Mouse (Mus musculus) testis, adult 2 months (tissue): ENCODE measurements around the gene Dzank1.

ENCODE experiments used
- CTCF ChIP-seq: fragments of 200-500 bp; IDR thresholded peaks from 2 replicates; pipeline ENCODE4 v1.5.1; 2012; ENCODE audit warnings: low read depth, mild to moderate bottlenecking, inconsistent platforms, low read length, moderate library complexity; ENCODE audit not compliant: control insufficient read depth, insufficient read depth, insufficient replicate concordance
- POLR2A ChIP-seq: fragments of 200-500 bp; IDR thresholded peaks from 2 replicates; pipeline ENCODE4 v1.6.1; 2012; ENCODE audit warnings: low read depth, mild to moderate bottlenecking, inconsistent platforms, low read length, moderate library complexity; ENCODE audit not compliant: control insufficient read depth

DNA sequence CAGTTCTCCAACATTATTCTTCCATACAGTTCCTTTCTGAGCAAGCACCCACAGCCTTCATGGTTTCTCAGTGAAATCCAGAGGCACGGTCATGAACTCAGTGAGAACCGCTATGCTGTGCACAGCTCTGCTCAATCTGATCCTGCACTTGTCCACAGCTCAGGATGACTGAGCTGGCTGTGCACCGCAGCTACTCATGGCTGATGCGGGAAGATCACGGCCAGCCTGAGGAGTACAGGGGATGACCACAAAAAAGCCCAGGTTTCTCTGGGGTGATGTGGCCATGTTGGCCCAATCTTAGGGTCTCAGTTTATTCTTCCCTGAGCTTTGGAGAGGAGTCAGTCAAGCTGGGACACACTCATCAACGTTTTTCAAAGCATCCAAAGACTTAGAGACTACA, 68.9 kb downstream of the Dzank1 start:
- TF ChIP-seq POLR2A: no peak
- TF ChIP-seq CTCF: no peak
